Mouse (Mus musculus) embryonic facial prominence, embryonic 10.5 days (tissue): ENCODE data around the gene Magi1. TPM values are rescaled to one million over a fixed set of nuclear protein-coding genes. Genes with fewer than 3 reads are reported as not detected.

Source experiments
- DNase-seq: peaks from one replicate; pipeline ENCODE4 v3.0.0-alpha.2; 2017; ENCODE audit warnings: low spot score
- H3K27ac ChIP-seq: fragments of 300-500 bp; sonication (generic); replicated peaks from 2 replicates; pipeline ENCODE4 v1.5.1; 2016; ENCODE audit warnings: mild to moderate bottlenecking
- H3K27me3 ChIP-seq: fragments of 300-500 bp; sonication (generic); replicated peaks from 2 replicates; pipeline ENCODE4 v1.6.1; 2016; ENCODE audit warnings: low read depth, mild to moderate bottlenecking; ENCODE audit not compliant: poor library complexity, severe bottlenecking
- H3K36me3 ChIP-seq: fragments of 300-500 bp; sonication (generic); replicated peaks from 2 replicates; pipeline ENCODE4 v1.6.1; 2016; ENCODE audit warnings: mild to moderate bottlenecking, moderate library complexity
- H3K4me1 ChIP-seq: fragments of 300-500 bp; sonication (generic); 2 replicates; pipeline ENCODE4 v1.6.1; 2016
- H3K4me3 ChIP-seq: fragments of 300-500 bp; sonication (generic); 2 replicates; pipeline ENCODE4 v1.5.1; 2016; ENCODE audit warnings: mild to moderate bottlenecking, moderate library complexity
- H3K9me3 ChIP-seq: fragments of 300-500 bp; sonication (generic); 2 replicates; pipeline ENCODE4 v1.6.1; 2016; ENCODE audit warnings: mild to moderate bottlenecking
- WGBS: fragments of 180-500 bp; shearing (Covaris S2); methylation state at CpG from one replicate; pipeline ENCODE4 v1.1.7; 2016; 5-methylcytosine and 5-hydroxymethylcytosine counted together
- polyA plus RNA-seq: library from polyadenylated mRNA; unstranded; fragments of >200 nt; fragmentation: Nextera tagmentation; extraction: Ambion mirVana; gene quantifications from 2 replicates; pipeline ENCODE4 v1.2.1, GENCODE M21; 2016

Magi1 gene
- polyA plus RNA-seq, 1 experiment from 2014 or later, result 16.1 TPM

- Histone ChIP-seq H3K27ac (no peak overlapping the region), H3K4me1 (peaks cover 18% of the 10 kb centered on the region), H3K27me3 (no peaks in the 10 kb centered on the region), H3K4me3 (no peak overlapping the region), H3K36me3 (no peaks in the 10 kb centered on the region), H3K9me3 (no peaks in the 10 kb centered on the region)
- 69% methylated on average over 2 of the region's 2 CpGs for WGBS
- DNase-seq, result no peak
Observed at GRCm38 (mm10) chr6:94141496-94141895, 142.2 kb downstream of the Magi1 start.

GRCm38 (mm10) chr6:94139952-94140414 is 143.7 kb downstream of the Magi1 start:
- WGBS, result 88% methylated on average over 3 of the region's 3 CpGs
- Histone ChIP-seq H3K36me3 (no peaks in the 10 kb centered on the region), H3K4me1 (peaks cover 20% of the 10 kb centered on the region), H3K27me3 (no peaks in the 10 kb centered on the region), H3K27ac (no peak overlapping the region), H3K9me3 (no peaks in the 10 kb centered on the region), H3K4me3 (no peak overlapping the region)
- DNase-seq, result no peak

DNA sequence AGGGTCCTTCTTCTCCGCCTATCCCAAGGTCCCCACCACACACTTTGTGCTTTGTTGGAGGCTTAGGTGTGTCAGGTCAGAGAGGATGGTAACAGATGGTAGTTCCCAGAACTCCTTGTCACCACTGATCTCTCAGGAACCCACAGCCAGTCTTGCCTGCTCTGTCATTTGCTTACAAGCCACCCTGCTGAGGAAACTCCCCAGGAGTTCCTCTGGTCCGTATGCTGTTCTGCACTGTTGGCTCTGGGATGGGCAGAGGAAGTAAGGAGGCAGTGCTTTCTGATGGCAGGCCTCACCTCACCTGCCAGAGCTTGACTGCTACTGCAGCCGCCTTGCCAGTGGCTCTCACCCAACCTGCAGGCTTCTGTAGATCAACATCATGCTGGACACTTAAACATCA is 147.0 kb downstream of the Magi1 start:
- Histone ChIP-seq H3K4me1 (peaks cover 44% of the 10 kb centered on the region), H3K36me3 (no peaks in the 10 kb centered on the region), H3K4me3 (no peak overlapping the region), H3K27me3 (no peaks in the 10 kb centered on the region), H3K9me3 (no peaks in the 10 kb centered on the region), H3K27ac (0 out of 2 replicates have a peak overlapping the region, but pooled peaks have one; percentile 14)
- DNase-seq, result no peak
- WGBS, result 77% methylated on average over 3 of the region's 3 CpGs

GRCm38 (mm10) chr6:94134159-94134558 is 149.6 kb downstream of the Magi1 start:
- 71% methylated on average over 5 of the region's 5 CpGs for WGBS
- Histone ChIP-seq H3K4me3 (no peak overlapping the region), H3K36me3 (no peaks in the 10 kb centered on the region), H3K27ac (0 out of 2 replicates have a peak overlapping the region, but pooled peaks have one; percentile 54), H3K9me3 (no peaks in the 10 kb centered on the region), H3K27me3 (no peaks in the 10 kb centered on the region), H3K4me1 (peaks cover 43% of the 10 kb centered on the region)
- no peak for DNase-seq

GRCm38 (mm10) chr6:94131999-94132398 is 151.7 kb downstream of the Magi1 start:
- Histone ChIP-seq H3K4me1 (peaks cover 65% of the 10 kb centered on the region), H3K27me3 (no peaks in the 10 kb centered on the region), H3K4me3 (no peak overlapping the region), H3K36me3 (no peaks in the 10 kb centered on the region), H3K27ac (no peak overlapping the region), H3K9me3 (no peaks in the 10 kb centered on the region)
- no peak for DNase-seq
- WGBS, result 74% methylated on average over 4 of the region's 4 CpGs

GRCm38 (mm10) chr6:94130389-94130788 is 153.3 kb downstream of the Magi1 start:
- H3K36me3 ChIP-seq, result no peaks in the 10 kb centered on the region
- 86% methylated on average over 5 of the region's 5 CpGs for WGBS
- peaks cover 60% of the 10 kb centered on the region for H3K4me1 ChIP-seq
- DNase-seq, result no peak
- H3K4me3 ChIP-seq, result no peak overlapping the region
- no peaks in the 10 kb centered on the region for H3K9me3 ChIP-seq
- no peak overlapping the region for H3K27ac ChIP-seq
- no peaks in the 10 kb centered on the region for H3K27me3 ChIP-seq

- Histone ChIP-seq H3K4me1 (peaks cover 65% of the 10 kb centered on the region), H3K9me3 (no peaks in the 10 kb centered on the region), H3K27me3 (no peaks in the 10 kb centered on the region), H3K27ac (no peak overlapping the region), H3K36me3 (no peaks in the 10 kb centered on the region), H3K4me3 (no peak overlapping the region)
- no peak for DNase-seq
- WGBS, result 96% methylated on average over 4 of the region's 4 CpGs
Observed at GRCm38 (mm10) chr6:94126763-94127162, 157.0 kb downstream of the Magi1 start.

DNA sequence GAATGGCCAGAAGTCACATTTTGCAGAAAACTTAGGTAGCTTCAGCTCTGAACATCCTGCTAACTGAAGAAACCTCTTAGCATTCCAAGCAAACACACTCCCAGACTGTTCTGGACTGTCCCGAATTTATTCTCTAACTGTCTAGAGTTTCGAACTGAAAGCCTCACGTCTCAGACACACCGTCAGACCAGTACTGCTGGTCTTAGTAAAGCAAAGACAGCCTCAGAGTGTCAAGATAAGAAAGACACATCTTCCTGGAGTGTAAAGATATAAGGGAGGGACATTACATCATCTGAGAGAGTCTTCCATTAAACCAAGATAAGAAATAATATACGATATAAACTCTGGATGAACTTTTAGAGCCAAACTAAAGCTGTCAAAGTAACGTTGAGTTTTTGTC is 158.6 kb downstream of the Magi1 start:
- no peak for DNase-seq
- 76% methylated on average over 6 of the region's 6 CpGs for WGBS
- H3K9me3 ChIP-seq, result no peaks in the 10 kb centered on the region
- H3K27ac ChIP-seq, result no peak overlapping the region
- no peaks in the 10 kb centered on the region for H3K27me3 ChIP-seq
- peaks cover 62% of the 10 kb centered on the region for H3K4me1 ChIP-seq
- no peaks in the 10 kb centered on the region for H3K36me3 ChIP-seq
- H3K4me3 ChIP-seq, result no peak overlapping the region

DNA sequence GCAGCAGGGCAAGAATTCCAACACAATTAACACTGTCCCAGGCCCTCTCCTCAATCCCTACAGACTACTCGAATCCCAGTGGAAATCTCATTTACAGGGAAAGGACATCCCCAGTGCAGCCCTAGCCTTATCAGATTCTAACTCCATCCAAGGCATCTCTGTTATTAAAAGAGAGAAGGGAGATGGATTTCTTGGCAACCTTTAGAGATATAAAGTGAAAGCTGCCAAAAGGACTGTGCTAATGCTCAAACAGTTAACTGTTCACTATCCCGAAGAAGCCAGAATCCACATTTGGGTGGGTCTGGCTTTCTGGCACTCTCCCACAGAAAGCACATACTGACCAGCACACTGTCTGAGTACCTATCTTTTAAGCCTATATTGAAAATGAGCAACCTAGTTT is 159.4 kb downstream of the Magi1 start:
- DNase-seq, result no peak
- no peak overlapping the region for H3K4me3 ChIP-seq
- no peak overlapping the region for H3K27ac ChIP-seq
- H3K4me1 ChIP-seq, result peaks cover 62% of the 10 kb centered on the region
- WGBS, result 78% methylated on average over 2 of the region's 2 CpGs
- no peaks in the 10 kb centered on the region for H3K36me3 ChIP-seq
- H3K27me3 ChIP-seq, result no peaks in the 10 kb centered on the region
- H3K9me3 ChIP-seq, result no peaks in the 10 kb centered on the region

DNA sequence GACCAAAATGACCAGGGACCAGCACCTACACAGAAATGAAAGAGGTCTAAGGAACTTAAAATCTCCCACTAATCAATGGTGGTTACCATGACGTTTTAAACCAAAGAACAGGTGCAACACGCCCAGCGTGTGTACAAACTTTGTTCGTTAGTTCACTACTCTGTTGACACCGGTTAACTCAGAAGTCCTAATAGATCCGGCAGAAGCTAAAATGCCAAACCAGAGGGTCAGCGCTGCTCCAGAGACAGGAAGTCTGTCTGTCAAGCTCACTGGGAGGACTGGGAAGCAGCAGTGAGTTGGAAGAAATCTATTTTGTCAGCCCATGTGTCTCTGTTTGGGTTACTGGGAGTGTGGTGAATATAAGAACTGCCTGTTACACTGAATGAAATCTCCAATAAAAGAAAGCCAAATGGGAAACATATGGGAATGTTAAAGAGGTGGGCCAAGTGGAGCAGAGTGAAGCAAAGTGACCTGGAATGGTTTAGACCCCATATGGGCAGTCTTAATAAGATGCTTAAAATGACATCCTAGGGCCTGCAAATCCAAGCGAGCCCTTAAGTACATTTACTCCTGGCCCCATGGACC is 161.1 kb downstream of the Magi1 start:
- no peak overlapping the region for H3K4me3 ChIP-seq
- H3K27ac ChIP-seq, result peak overlapping the region; percentile 27; the same call in 1 of the 2 replicates
- H3K4me1 ChIP-seq, result peaks cover 47% of the 10 kb centered on the region
- DNase-seq, result peak; percentile 38
- H3K27me3 ChIP-seq, result no peaks in the 10 kb centered on the region
- H3K36me3 ChIP-seq, result no peaks in the 10 kb centered on the region
- H3K9me3 ChIP-seq, result no peaks in the 10 kb centered on the region
- WGBS, result 54% methylated on average over 8 of the region's 8 CpGs

DNA sequence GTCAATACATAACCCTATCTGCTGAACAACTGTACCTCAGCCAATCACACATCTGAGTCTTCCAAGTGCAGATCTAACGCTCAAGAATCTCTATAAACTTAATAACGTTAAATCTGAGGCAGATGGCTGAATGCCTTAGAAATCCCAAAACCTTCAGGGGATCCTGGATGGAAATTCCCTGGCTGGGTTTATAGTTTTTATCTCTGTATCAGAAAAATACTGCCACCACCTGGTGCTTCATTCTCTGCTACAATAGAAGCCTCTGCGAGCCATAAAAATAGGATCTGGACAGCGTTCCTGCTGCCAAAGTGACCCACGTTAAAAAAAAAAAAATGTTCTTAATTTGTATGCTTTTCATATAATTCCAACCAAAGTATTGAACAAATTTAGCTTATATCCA is 162.2 kb downstream of the Magi1 start:
- no peak for DNase-seq
- Histone ChIP-seq H3K27ac (no peak overlapping the region), H3K4me1 (peaks cover 38% of the 10 kb centered on the region), H3K4me3 (no peak overlapping the region), H3K9me3 (no peaks in the 10 kb centered on the region), H3K27me3 (no peaks in the 10 kb centered on the region), H3K36me3 (no peaks in the 10 kb centered on the region)
- WGBS, result 75% methylated on average over 5 of the region's 5 CpGs

DNA sequence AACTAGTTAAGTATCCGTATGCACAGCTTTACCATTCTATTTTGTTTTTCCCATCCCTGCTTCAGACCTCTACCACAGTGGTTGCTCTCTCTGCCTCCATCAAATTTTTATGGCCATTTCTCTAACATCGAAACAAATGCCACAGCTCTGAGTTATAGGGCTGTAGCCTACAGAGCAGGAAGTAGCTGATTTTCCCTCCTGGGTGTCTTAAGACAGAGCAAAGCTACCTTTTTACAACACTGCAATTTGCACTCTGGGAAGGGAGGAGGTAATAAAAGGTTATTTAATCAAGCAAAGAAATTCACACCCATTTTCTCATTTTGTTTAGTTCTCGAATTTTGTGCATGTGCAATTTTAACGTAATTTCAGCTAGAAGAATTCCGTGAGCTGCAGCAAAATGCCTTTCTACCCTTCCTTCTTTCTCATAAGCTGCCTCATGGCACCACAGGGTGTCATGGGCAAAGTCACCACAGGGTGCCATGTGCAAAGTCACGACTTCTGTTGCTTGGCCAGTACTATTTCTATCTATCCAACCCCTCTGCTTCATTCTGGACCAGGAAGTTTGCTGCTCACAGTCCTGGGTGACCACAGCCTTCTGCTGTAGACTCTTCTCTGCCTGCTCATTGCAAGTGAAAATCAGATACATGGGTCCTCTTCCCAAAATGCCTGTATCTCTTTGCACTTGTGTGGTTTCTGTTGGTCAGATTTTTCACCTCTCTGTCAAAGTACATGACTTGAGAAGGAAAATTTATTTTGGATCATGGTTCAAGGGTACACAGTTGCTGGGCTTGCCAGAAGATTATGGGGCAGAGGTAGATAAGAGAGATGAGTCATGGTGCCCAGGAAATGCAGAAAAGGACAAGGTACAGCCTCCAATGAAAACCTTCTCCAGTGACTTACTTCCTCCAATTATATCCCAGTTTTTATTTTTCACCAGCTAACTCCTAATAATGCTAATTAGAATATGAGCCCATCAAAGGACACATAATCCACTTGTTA is 167.0 kb downstream of the Magi1 start:
- DNase-seq, result no peak
- no peak overlapping the region for H3K27ac ChIP-seq
- no peaks in the 10 kb centered on the region for H3K9me3 ChIP-seq
- no peak overlapping the region for H3K4me3 ChIP-seq
- WGBS, result 88% methylated on average over 6 of the region's 6 CpGs
- no peaks in the 10 kb centered on the region for H3K36me3 ChIP-seq
- H3K4me1 ChIP-seq, result peaks cover 9% of the 10 kb centered on the region
- H3K27me3 ChIP-seq, result no peaks in the 10 kb centered on the region

DNA sequence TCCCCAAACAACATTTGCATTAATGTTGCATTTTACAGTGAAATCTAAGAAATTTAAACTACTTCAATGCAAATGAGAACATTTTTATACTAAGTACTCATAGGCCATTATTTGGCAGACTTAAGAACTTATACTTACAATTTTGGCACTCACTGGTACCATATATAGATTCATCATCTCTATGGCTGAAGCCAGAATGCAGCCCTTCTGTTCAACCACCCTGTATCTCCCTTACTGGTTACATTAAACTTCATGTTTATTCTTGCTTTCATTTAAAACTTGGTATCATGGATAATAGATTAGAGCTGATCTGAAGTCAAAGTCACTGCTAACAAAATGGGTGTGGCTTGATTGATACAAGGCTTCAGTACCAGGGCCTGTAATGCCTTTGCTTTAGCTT is 171.9 kb downstream of the Magi1 start:
- Histone ChIP-seq H3K36me3 (no peaks in the 10 kb centered on the region), H3K4me1 (peaks cover 7% of the 10 kb centered on the region; the same call in 1 of the 2 replicates), H3K4me3 (no peak overlapping the region), H3K27me3 (no peaks in the 10 kb centered on the region), H3K9me3 (no peaks in the 10 kb centered on the region), H3K27ac (no peak overlapping the region)
- no peak for DNase-seq
